Mouse (Mus musculus) cerebellum, adult 2 months (tissue): ENCODE measurements around the gene Ube2j1.

Experiments
- CTCF ChIP-seq: fragments of 200-500 bp; IDR thresholded peaks from 2 replicates; pipeline ENCODE4 v1.5.1; 2011; ENCODE audit warnings: low read depth, mild to moderate bottlenecking, control low read depth, low read length, moderate library complexity, borderline replicate concordance; ENCODE audit not compliant: insufficient read depth
- POLR2A ChIP-seq: fragments of 200-500 bp; IDR thresholded peaks from 2 replicates; pipeline ENCODE4 v1.6.1; 2011; ENCODE audit warnings: low read length, control low read depth, borderline replicate concordance; ENCODE audit not compliant: insufficient read depth

DNA sequence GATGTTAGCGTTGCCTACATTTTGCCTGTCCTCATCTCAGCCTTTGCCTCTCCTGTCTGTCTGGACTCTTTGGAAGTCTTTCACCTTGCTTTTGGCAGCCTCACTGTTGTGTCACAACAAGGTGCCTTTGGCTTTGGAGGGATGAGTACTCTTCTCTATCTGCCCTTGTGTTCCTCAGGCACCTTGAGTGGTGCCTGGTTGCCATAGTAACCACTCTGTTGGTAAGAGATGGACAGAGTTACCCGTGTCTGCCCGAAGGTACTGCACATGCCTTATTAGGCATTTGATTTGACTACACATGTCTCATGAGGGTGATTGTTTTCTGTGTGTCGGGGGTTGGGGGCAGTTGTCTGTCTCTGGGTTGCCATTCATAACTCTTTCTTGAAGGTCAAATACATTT is 18.7 kb upstream of the Ube2j1 start:
- no peak for TF ChIP-seq CTCF
- TF ChIP-seq POLR2A: no peak
